Mouse (Mus musculus): ENCODE measurements around the gene Cyp2a4.
"Not testable (repeated sequence)": the region's sequence is repeated elsewhere in the genome, so short reads cannot be mapped to it uniquely, and the experiment has no call there.

The Cyp2a4 gene

DNA sequence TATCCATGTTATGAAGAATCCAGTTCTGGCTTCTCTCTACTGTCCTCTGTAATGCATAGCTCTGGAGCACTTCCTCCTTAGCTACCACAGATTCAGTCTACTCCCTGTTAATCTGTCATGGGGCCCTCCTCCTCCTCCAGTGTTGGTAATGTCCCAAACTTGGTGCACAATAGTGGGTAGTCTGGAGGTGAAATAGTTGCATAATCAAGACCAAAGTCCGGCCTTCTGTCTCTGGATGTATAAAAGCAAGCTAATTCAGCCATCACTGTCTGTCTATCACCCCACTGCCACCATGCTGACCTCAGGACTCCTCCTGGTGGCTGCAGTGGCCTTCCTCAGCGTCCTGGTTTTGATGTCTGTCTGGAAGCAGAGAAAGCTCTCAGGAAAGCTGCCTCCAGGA, at the start of gene Cyp2a4:
Gene Cyp2a4, plus strand, starts transcription at position 244 of the 400 bp plus-strand sequence.
- CTCF ChIA-PET, POLR2A ChIA-PET: not testable (repeated sequence)

- POLR2A ChIA-PET, result not testable (repeated sequence)
- CTCF ChIA-PET, result interaction anchor here in 1 of 4 experiments (0.5 kb wide), 1 partner anchor 23 kb away, joined by 4 read pairs; no protein-coding TSS in a partner anchor
These were observed 46.9 kb upstream of the Cyp2a4 start, which contains the start of gene Vmn1r184 for GRCm38 (mm10) chr7:26260034-26260433. Vmn1r184 (plus strand) TSS chr7:26260334.

- CTCF ChIA-PET, POLR2A ChIA-PET: not testable (repeated sequence)
These were observed 3.4 kb upstream of the Cyp2a4 start for GRCm38 (mm10) chr7:26303429-26304166.

GRCm38 (mm10) chr7:26311786-26312185, 4.8 kb downstream of the Cyp2a4 start:
- CTCF ChIA-PET, POLR2A ChIA-PET: not testable (repeated sequence)

DNA sequence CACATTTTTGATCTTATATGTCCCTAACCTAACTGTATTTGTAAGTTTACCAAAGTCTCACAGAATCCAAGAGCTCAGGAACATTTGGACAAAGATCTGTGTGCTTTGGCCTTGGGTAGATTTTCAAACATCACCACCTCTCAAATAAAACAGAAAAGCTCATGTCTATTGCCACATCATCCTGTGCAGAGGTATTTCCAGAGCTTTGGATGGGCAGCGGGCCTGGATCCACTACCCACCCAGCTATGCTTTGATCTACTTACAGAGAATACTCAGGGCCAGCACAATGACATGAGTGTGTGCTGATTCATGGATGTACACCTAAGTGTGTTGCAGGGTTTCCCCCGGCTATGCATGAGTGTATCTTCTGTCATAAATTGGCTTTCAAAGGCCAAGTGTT, 8.2 kb downstream of the Cyp2a4 start:
- POLR2A ChIA-PET, CTCF ChIA-PET: not testable (repeated sequence)

GRCm38 (mm10) chr7:26315809-26316208, 8.8 kb downstream of the Cyp2a4 start:
- POLR2A ChIA-PET, CTCF ChIA-PET: not testable (repeated sequence)

GRCm38 (mm10) chr7:26320361-26320760, 13.4 kb downstream of the Cyp2a4 start:
- CTCF ChIA-PET, result interaction anchor here in 3 of 4 experiments (0.6 to 1.0 kb wide), 5 partner anchors 107 to 465 kb away, joined by 3 to 4 read pairs (median 3); no protein-coding TSS in a partner anchor

DNA sequence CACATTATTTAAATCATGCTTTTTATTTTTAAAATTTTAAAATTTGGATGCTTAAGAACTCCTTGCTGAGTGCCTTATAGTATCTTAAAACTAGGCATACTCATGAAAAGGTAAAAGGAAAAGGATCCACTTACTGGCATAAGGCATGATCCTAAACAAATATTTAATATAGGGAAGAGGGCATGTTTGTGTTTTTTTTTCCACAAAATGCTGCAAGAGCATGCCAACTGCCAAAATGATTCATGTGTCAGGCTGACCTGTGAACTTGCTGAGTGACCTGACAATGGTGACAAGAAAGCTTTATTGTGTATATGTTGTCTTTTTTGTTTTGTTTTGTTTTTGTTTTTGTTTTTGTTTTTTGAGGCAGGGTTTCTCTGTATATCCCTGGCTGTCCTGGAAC, 43.2 kb downstream of the Cyp2a4 start:
- POLR2A ChIA-PET, CTCF ChIA-PET: not testable (repeated sequence)

More at GRCm38 (mm10) chr7:26320361-26320760, 13.4 kb downstream of the Cyp2a4 start:
- POLR2A ChIA-PET, result not testable (repeated sequence)

GRCm38 (mm10) chr7:26352258-26352657, 45.3 kb downstream of the Cyp2a4 start:
- CTCF ChIA-PET, result not testable (repeated sequence)
- POLR2A ChIA-PET, result interaction anchor here in 1 of 4 experiments (0.7 kb wide), 1 partner anchor 115 kb away, joined by 6 read pairs; no protein-coding TSS in a partner anchor

GRCm38 (mm10) chr7:26356719-26357118, 49.8 kb downstream of the Cyp2a4 start:
- CTCF ChIA-PET, POLR2A ChIA-PET: not testable (repeated sequence)

Measured in embryonic stem cell, embryonic (primary cell).